Mouse (Mus musculus) C2C12 (cell line): ENCODE measurements at regions not wholly inside any gene's neighbourhood (a gene's known extent, or its start where the extent isn't known, plus 50 kb on each side); places are given as distances from the start of the nearest gene placed in this dataset.

Experiments used
- H3K27me3 ChIP-seq: one replicate; pipeline ENCODE4 v1.6.1; 2011; ENCODE audit not compliant: control insufficient read depth, insufficient read depth, insufficient read length
- H3K36me3 ChIP-seq: one replicate; pipeline ENCODE4 v1.6.1; 2011; ENCODE audit not compliant: control insufficient read depth, insufficient read depth
- H3K4me3 ChIP-seq: one replicate; pipeline ENCODE4 v1.5.1; 2011; ENCODE audit warnings: mild to moderate bottlenecking, control low read depth; ENCODE audit not compliant: poor library complexity, insufficient read depth, severe bottlenecking
- H3K79me2 ChIP-seq: one replicate; pipeline ENCODE4 v1.6.1; 2011; ENCODE audit not compliant: control insufficient read depth, insufficient read depth
- H3K79me3 ChIP-seq: one replicate; pipeline ENCODE4 v1.6.1; 2011; ENCODE audit warnings: low read depth, control low read depth
- H3ac ChIP-seq: one replicate; pipeline ENCODE3; 2011; ENCODE audit warnings: low read depth; ENCODE audit not compliant: control insufficient read depth, insufficient read length
- CEBPB ChIP-seq: IDR thresholded peaks from one replicate; pipeline ENCODE4 v1.6.1; 2011; ENCODE audit warnings: low read depth, mild to moderate bottlenecking, control low read depth, moderate library complexity
- CTCF ChIP-seq: IDR thresholded peaks from one replicate; pipeline ENCODE4 v1.5.1; 2011; ENCODE audit not compliant: control insufficient read depth, insufficient read depth, insufficient read length
- FOSL1 ChIP-seq: IDR thresholded peaks from one replicate; pipeline ENCODE4 v1.8.0; 2011; ENCODE audit warnings: mild to moderate bottlenecking, low read length; ENCODE audit not compliant: poor library complexity, insufficient read depth, severe bottlenecking
- MAX ChIP-seq: IDR thresholded peaks from one replicate; pipeline ENCODE4 v1.6.1; 2011; ENCODE audit warnings: mild to moderate bottlenecking, control low read depth
- MYOD1 ChIP-seq: IDR thresholded peaks from one replicate; pipeline ENCODE4 v1.6.1; 2011; ENCODE audit warnings: low read depth; ENCODE audit not compliant: control insufficient read depth, insufficient read length
- MYOG ChIP-seq: IDR thresholded peaks from one replicate; pipeline ENCODE4 v1.6.1; 2011; ENCODE audit not compliant: control insufficient read depth, insufficient read length; ENCODE audit errors: extremely low read depth
- USF1 ChIP-seq: IDR thresholded peaks from one replicate; pipeline ENCODE4 v1.6.1; 2011; ENCODE audit warnings: low read depth, mild to moderate bottlenecking, control low read depth, moderate library complexity

DNA sequence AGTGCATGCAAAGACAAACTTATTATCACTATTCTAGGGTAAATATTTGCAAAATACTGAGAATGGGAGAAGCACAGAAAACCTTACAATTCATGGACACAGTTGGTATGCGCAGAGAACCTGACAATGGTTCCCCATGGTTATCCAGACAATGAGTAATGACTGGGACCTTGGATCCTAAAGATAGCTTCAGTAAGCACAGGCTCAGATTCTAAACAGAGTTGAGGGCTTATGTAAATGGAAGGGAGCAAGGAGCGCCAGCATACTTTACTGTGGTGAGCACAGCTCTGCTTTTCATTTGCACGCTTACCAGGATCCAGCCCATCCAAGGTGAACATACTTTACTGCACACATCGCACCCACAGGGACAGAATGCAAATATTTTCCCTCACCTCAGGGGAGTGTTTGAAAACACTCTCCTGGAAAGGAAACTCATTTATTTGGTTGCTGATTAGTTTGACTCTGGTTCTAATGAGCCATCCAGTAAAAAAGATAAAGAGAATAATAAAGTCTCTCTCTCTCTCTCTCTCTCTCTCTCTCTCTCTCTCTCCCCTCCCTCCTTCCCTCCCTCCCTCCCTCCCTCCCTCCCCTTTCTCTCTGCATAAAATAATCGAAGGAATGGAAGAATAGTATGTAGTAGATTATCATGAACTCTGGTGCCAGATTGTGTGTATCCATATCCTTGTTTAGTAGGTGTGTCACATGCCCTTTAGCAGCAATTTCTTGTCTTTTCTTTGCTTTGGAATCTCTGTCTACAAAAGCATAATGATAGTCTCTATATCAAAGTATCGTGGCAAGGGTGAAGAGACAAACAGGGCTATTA, 115.1 kb upstream of the 4930583I09Rik start:
- no peaks in the 10 kb centered on the region for H3K79me3 ChIP-seq

DNA sequence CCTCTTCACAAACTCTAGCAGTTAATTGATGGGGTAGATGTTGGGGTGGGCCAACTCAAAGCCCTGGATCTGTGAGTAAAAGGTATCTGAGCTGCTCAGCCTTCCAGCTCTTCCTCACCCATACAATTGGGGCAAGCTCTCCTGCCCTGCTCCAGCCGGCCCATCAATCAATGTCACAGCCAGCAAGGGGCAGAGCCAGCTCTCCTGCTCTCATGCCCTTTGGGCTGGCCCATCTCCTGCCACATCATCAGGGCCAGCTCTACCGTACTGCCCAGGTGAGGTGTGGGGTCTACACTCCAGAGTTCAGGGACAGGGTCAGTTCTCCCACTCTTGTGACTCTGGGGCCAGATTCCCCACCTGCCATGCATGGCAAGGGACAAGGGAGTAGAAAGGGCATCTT, 107.3 kb upstream of the 4930583I09Rik start:
- Histone ChIP-seq H3K4me3 (no peak overlapping the region), H3K27me3 (no peaks in the 10 kb centered on the region), H3ac (no peak overlapping the region), H3K36me3 (no peaks in the 10 kb centered on the region), H3K79me2 (no peaks in the 10 kb centered on the region), H3K79me3 (no peaks in the 10 kb centered on the region)
- TF ChIP-seq USF1 (no peak), MYOD1 (no peak), MYOG (no peak), CTCF (no peak), MAX (no peak), FOSL1 (no peak), CEBPB (no peak)

More for the DNA sequence above, 115.1 kb upstream of the 4930583I09Rik start:
- Histone ChIP-seq H3ac (no peak overlapping the region), H3K27me3 (no peaks in the 10 kb centered on the region), H3K79me2 (no peaks in the 10 kb centered on the region), H3K4me3 (no peak overlapping the region), H3K36me3 (no peaks in the 10 kb centered on the region)
- no peak for TF ChIP-seq FOSL1
- TF ChIP-seq MYOG: no peak
- TF ChIP-seq MAX: no peak
- no peak for TF ChIP-seq USF1
- no peak for TF ChIP-seq CEBPB
- TF ChIP-seq CTCF: no peak
- TF ChIP-seq MYOD1: no peak

DNA sequence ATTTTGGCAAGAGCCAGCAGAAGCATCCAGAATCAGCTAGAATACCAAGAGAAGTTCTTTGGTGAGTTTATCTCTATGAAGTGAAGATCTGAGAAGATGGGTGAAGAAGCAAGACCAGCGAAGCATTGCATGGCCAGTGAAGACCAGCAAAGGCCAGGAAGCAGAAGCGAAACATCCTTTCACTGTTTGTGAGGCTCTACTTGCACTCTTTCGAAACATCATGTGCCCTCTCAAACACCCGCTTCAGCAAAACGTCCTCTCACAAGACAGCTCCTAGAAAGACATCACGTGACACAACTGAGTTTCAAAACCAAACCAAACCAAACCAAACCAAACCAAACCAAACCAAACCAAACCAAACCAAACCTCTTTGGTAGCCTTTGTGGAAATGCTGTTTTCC, 105.7 kb upstream of the 4930583I09Rik start:
- H3K36me3 ChIP-seq: no peaks in the 10 kb centered on the region
- no peak overlapping the region for H3ac ChIP-seq
- no peaks in the 10 kb centered on the region for H3K27me3 ChIP-seq
- no peaks in the 10 kb centered on the region for H3K79me3 ChIP-seq
- H3K79me2 ChIP-seq: no peaks in the 10 kb centered on the region
- TF ChIP-seq USF1 (peak; percentile 22), CTCF (no peak), MYOG (no peak)
- no peak overlapping the region for H3K4me3 ChIP-seq

GRCm38 (mm10) chr17:64935683-64936082, 99.8 kb upstream of the 4930583I09Rik start:
- TF ChIP-seq CEBPB (no peak), MAX (no peak), FOSL1 (no peak), MYOG (no peak)
- no peak overlapping the region for H3ac ChIP-seq
- no peaks in the 10 kb centered on the region for H3K36me3 ChIP-seq
- no peak overlapping the region for H3K4me3 ChIP-seq
- no peaks in the 10 kb centered on the region for H3K27me3 ChIP-seq
- no peaks in the 10 kb centered on the region for H3K79me3 ChIP-seq
- H3K79me2 ChIP-seq: no peaks in the 10 kb centered on the region

DNA sequence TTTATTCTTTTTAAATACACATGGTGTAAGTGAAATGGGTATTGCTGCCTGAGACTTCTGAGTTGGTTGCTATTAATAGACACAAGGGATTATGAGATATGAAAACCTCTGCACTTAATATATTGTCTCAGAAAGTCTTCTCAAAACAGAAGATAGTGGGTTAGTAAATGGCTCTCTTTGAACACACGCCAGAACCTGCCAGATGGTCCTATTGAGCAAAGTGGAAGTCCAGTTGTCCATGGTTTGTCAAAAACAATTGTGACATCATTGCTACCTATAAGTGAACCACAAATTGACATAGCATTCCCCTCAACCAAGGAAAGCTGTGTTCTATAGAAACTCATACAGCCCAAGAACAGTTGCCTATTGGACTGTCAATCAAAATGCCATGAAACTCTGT, 98.5 kb upstream of the 4930583I09Rik start:
- Histone ChIP-seq H3K4me3 (no peak overlapping the region), H3K79me3 (no peaks in the 10 kb centered on the region), H3K27me3 (no peaks in the 10 kb centered on the region), H3ac (no peak overlapping the region), H3K36me3 (no peaks in the 10 kb centered on the region), H3K79me2 (no peaks in the 10 kb centered on the region)
- TF ChIP-seq MYOG (no peak), MAX (no peak), CEBPB (no peak), USF1 (no peak), MYOD1 (no peak), FOSL1 (no peak), CTCF (no peak)

GRCm38 (mm10) chr17:64930816-64931428, 95.1 kb upstream of the 4930583I09Rik start:
- no peaks in the 10 kb centered on the region for H3K79me3 ChIP-seq
- no peaks in the 10 kb centered on the region for H3K27me3 ChIP-seq
- no peaks in the 10 kb centered on the region for H3K79me2 ChIP-seq
- no peak overlapping the region for H3K4me3 ChIP-seq
- no peaks in the 10 kb centered on the region for H3K36me3 ChIP-seq
- H3ac ChIP-seq: no peak overlapping the region
- no peak for TF ChIP-seq MAX
- TF ChIP-seq MYOG: no peak
- TF ChIP-seq FOSL1: no peak
- no peak for TF ChIP-seq CEBPB
- no peak for TF ChIP-seq USF1
- TF ChIP-seq CTCF: no peak
- no peak for TF ChIP-seq MYOD1
